13 mouse cellular contexts compared by ENCODE assay signal in the genomic region with DNA sequence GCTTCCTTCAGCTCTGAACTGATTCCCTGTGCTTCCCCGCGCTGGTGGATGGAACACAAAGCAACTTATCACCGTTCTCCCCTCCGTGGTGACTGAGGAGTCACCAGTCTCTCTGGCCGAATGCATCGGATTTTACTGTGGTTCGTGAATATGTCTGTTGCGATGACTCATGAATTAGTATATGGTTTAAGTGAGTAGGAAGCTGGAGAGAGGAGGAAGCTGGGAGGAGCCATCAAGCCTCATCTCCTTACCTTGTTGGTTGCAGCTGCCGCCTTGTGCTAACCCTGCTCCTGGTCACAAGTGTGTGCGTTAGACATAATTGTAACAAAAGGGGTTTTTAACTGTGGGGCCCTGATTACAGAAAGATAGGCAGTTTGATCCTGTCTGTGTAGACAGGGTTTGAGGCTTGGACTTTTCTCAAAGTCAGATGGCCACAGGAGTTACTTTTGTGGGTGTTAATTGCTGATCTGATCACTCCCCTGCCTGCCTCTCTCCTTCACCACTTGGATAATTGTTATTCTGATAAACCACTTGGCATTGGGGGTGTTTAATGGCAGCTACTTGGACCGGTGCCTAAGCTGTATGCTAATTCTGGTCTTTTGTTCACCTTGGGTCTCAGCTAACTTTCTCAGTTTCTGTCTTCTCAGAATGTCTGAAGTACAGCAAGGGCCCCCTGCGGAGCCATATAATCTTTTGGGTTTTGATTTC. TPM values are rescaled to one million over a fixed set of nuclear protein-coding genes. Genes with fewer than 3 reads are reported as not detected.
DNase-seq lines count a peak whose midpoint lies in the region; ATAC-seq lines count a peak whose summit lies in the region.
"Had no signal": no experiment of that assay in that cellular context is flagged by ENCODE, and none has a peak within 500 bp of the region (broad histone marks: within the 10 kb centered on the region; RNA-seq: fewer than 3 reads in every experiment).

No protein-coding gene starts in this region.

- no peak for DNase-seq in frontal cortex, postnatal 10 days (ENCODE audit: low spot score in 2 of 2)
- peak; percentile 73 for DNase-seq in 3T3-L1 (ENCODE audit: low read depth, low spot score)
- no peak for DNase-seq in forebrain, embryonic 10.5 days (ENCODE audit: extremely low spot score, low spot score)
- no peak for DNase-seq in layer of hippocampus, adult 9-11 months
- no peak for DNase-seq in cerebellum, adult 8-10 months
- DNase-seq in urinary bladder, postnatal 36 days (ENCODE audit: low spot score in 2 of 2) = no peak
- DNase-seq: adrenal gland, adult 8-10 months; B cell, adult 2 months; thymus, postnatal 14 days had no signal

- no peaks in the 10 kb centered on the region for H3K9me3 ChIP-seq in forebrain, embryonic 10.5 days
- H3K9me3 ChIP-seq: embryonic facial prominence, embryonic 12.5 days had no signal

- WGBS in forebrain, embryonic 10.5 days = 44% methylated on average over 12 of the region's 12 CpGs

- peaks cover 82% of the 10 kb centered on the region for H3K4me1 ChIP-seq in forebrain, embryonic 10.5 days

- peak overlapping the region; percentile 25; the same call in 1 of the 2 replicates for H3K4me3 ChIP-seq in forebrain, embryonic 10.5 days
- H3K4me3 ChIP-seq: embryonic facial prominence, embryonic 12.5 days had no signal

- peak; percentile 40 for ATAC-seq in frontal cortex, adult (ENCODE audit: low TSS enrichment)
- peak; percentile 34 for ATAC-seq in megakaryocyte, adult 5-6 weeks (ENCODE audit: poor library complexity, severe bottlenecking)
- ATAC-seq: inflammation-experienced regulatory T-cells, adult 6 months had no signal

- peaks cover 8% of the 10 kb centered on the region for H3K36me3 ChIP-seq in forebrain, embryonic 10.5 days (replicated peaks)
- H3K36me3 ChIP-seq: embryonic facial prominence, embryonic 12.5 days had no signal

- H3K27ac ChIP-seq in forebrain, embryonic 10.5 days = peak overlapping the region; percentile 80

- H3K27me3 ChIP-seq in forebrain, embryonic 10.5 days (ENCODE audit: poor library complexity, severe bottlenecking) = no peaks in the 10 kb centered on the region
- H3K27me3 ChIP-seq: embryonic facial prominence, embryonic 12.5 days had no signal

RNA-seq across cellular contexts. Expression of a gene that starts 33.1 kb away (rescaled TPM):
- polyA plus RNA-seq in forebrain, embryonic 10.5 days (2016; fragmentation: Nextera tagmentation; extraction: Ambion mirVana) = 277 and 280 TPM in 2 replicates
- 70.4 and 82.5 TPM in 2 replicates for total RNA-seq in megakaryocyte, adult 5-6 weeks (2015)
- total RNA-seq in megakaryocyte, adult 5-6 weeks (2017) = 83.3 and 87.4 TPM in 2 replicates
